Mouse (Mus musculus): ENCODE measurements around the gene Mrln. TPM values are rescaled to one million over a fixed set of nuclear protein-coding genes. Genes with fewer than 3 reads are reported as not detected.
A peak's percentile ranks its signal among the peaks of the same experiment; 100 is the strongest.

Mrln gene
- polyA plus RNA-seq, 1 experiment from 2014 or later = 0.93 TPM

- Histone ChIP-seq H3K36me3 (peaks cover 70% of the 10 kb centered on the region), H3K4me1 (replicated peaks) (no peaks in the 10 kb centered on the region), H3K27ac (no peak overlapping the region), H3K9me3 (replicated peaks) (no peaks in the 10 kb centered on the region), H3K9ac (no peak overlapping the region), H3K4me3 (replicated peaks) (no peak overlapping the region), H3K4me2 (no peak overlapping the region), H3K27me3 (no peaks in the 10 kb centered on the region)
- WGBS (ENCODE audit: insufficient replicate concordance) = 43% methylated on average over 3 of the region's 3 CpGs
- ATAC-seq (ENCODE audit: low read depth) = peak; percentile 52; the same call in 1 of the 2 replicates
- peak; percentile 35 for DNase-seq
Measured at GRCm38 (mm10) chr10:70173314-70173713, 31.1 kb upstream of the Mrln start.

GRCm38 (mm10) chr10:70174494-70175190 is 29.8 kb upstream of the Mrln start:
- WGBS (ENCODE audit: insufficient replicate concordance) = 78% methylated on average over 16 of the region's 16 CpGs
- DNase-seq = no peak
- Histone ChIP-seq H3K36me3 (peaks cover 63% of the 10 kb centered on the region), H3K27me3 (no peaks in the 10 kb centered on the region), H3K4me2 (no peak overlapping the region), H3K9ac (no peak overlapping the region), H3K4me1 (replicated peaks) (peaks cover 1% of the 10 kb centered on the region), H3K27ac (no peak overlapping the region), H3K9me3 (replicated peaks) (no peaks in the 10 kb centered on the region), H3K4me3 (replicated peaks) (no peak overlapping the region)
- ATAC-seq (ENCODE audit: low read depth) = no peak

DNA sequence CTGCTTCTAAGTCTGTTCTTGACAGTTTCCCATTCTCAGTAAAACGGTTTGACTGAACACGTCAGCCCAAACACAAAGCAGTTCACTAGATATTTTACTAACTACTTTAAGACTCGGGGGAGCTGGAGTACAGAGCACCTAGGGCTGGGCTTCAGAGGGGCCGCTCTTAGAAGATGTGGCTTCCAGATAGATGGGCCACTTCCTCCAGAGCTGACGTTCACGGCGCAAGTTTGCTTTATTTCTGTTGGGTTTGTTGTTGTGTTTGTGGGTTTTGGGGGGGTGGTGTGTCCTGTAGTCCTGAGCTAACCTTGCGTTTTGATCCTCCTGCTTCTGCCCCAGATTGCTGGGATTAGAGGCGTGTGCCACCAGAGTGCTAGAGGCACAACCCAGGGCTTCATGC is 23.7 kb upstream of the Mrln start:
- 23% methylated on average over 9 of the region's 9 CpGs for WGBS (ENCODE audit: insufficient replicate concordance)

GRCm38 (mm10) chr10:70181279-70181972 is 23.0 kb upstream of the Mrln start:
- peaks cover 22% of the 10 kb centered on the region for H3K4me1 ChIP-seq (replicated peaks)
- WGBS (ENCODE audit: insufficient replicate concordance) = 63% methylated on average over 11 of the region's 11 CpGs
- H3K27ac ChIP-seq = no peak overlapping the region
- no peak overlapping the region for H3K4me3 ChIP-seq (replicated peaks)
- no peaks in the 10 kb centered on the region for H3K9me3 ChIP-seq (replicated peaks)
- DNase-seq (no peak), ATAC-seq (ENCODE audit: low read depth) (no peak)
- H3K27me3 ChIP-seq = no peaks in the 10 kb centered on the region
- no peak overlapping the region for H3K4me2 ChIP-seq
- H3K36me3 ChIP-seq = peaks cover 53% of the 10 kb centered on the region
- no peak overlapping the region for H3K9ac ChIP-seq

More for the DNA sequence above, 23.7 kb upstream of the Mrln start:
- Histone ChIP-seq H3K9ac (no peak overlapping the region), H3K4me2 (no peak overlapping the region), H3K4me1 (replicated peaks) (peaks cover 22% of the 10 kb centered on the region), H3K27ac (no peak overlapping the region), H3K4me3 (replicated peaks) (no peak overlapping the region), H3K9me3 (replicated peaks) (no peaks in the 10 kb centered on the region), H3K36me3 (peaks cover 53% of the 10 kb centered on the region), H3K27me3 (no peaks in the 10 kb centered on the region)
- ATAC-seq (ENCODE audit: low read depth) (no peak), DNase-seq (no peak)

DNA sequence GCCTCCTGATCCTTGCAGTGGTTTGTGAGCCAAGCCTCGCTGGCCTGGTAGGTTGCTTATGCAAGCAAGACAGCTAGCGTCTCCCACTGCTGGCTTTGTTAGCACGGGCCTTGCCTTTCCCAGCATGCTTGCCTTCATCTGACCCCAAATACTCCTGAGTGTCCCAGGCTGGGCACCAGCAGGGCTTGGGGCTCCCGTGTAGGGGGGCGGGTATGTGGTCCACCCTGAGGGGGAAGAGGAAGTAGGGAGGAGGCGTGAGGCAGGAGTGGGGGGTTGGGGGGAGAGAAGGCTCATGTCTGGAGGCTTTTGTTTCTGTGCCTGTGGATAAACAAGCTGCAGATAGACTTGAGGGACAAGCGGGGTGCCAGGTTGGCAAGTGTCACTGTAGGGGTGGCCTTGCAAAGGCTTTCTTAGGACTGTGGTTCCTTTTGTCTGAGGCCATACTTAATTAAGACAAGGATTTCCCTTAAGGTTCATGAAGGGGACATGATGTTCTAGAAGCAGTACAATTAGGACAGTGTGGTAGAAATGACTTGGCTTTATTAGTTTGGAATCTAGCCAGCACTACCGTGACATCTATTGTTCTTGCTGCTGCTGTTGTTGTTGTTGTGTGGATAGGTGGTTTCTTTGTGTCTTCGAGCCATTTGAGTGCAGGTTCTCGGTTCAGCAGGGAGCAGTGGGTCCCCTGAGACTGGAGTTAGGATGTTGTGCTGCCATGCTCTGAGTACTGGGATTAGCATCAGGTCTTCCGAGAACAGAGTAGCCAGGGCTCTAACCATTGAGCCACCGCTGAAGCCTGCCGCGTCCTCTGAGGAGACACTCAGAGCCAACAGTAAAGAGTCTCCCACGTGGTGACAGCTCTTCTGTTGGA is 21.0 kb upstream of the Mrln start:
- H3K4me3 ChIP-seq (replicated peaks) = no peak overlapping the region
- H3K27me3 ChIP-seq = no peaks in the 10 kb centered on the region
- peaks cover 22% of the 10 kb centered on the region for H3K4me1 ChIP-seq (replicated peaks)
- H3K4me2 ChIP-seq = no peak overlapping the region
- no peak for DNase-seq
- no peak overlapping the region for H3K9ac ChIP-seq
- ATAC-seq (ENCODE audit: low read depth) = no peak
- H3K9me3 ChIP-seq (replicated peaks) = no peaks in the 10 kb centered on the region
- peaks cover 56% of the 10 kb centered on the region for H3K36me3 ChIP-seq
- WGBS (ENCODE audit: insufficient replicate concordance) = 61% methylated on average over 15 of the region's 15 CpGs
- H3K27ac ChIP-seq = no peak overlapping the region

DNA sequence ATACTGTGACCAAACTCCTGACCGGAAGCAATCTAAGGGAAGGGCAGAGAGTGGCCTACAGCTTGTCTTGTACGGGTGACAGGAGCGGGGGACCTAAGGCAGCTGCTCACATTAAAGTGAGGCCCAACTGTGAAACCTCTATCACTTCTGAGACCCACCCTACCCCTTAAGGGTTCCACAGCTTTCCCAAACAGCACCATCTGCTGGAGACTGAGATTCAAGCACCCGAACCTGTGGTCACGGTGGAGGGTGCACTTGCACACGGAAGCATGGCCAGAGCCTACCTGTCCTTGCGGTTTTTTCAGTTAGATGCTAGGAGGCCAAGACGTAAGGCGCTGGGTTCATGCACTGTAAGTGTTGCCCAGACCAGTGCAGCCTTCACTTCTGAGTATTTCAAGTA is 18.3 kb upstream of the Mrln start:
- H3K36me3 ChIP-seq = peaks cover 72% of the 10 kb centered on the region
- no peak overlapping the region for H3K4me3 ChIP-seq (replicated peaks)
- no peak overlapping the region for H3K4me2 ChIP-seq
- H3K9ac ChIP-seq = no peak overlapping the region
- no peak for DNase-seq
- no peak overlapping the region for H3K27ac ChIP-seq
- H3K9me3 ChIP-seq (replicated peaks) = no peaks in the 10 kb centered on the region
- ATAC-seq (ENCODE audit: low read depth) = no peak
- WGBS (ENCODE audit: insufficient replicate concordance) = 73% methylated on average over 9 of the region's 9 CpGs
- no peaks in the 10 kb centered on the region for H3K27me3 ChIP-seq
- peaks cover 11% of the 10 kb centered on the region for H3K4me1 ChIP-seq (replicated peaks)

- ATAC-seq (ENCODE audit: low read depth) (no peak), DNase-seq (no peak)
- no peak overlapping the region for H3K27ac ChIP-seq
- H3K9ac ChIP-seq = no peak overlapping the region
- no peaks in the 10 kb centered on the region for H3K27me3 ChIP-seq
- H3K9me3 ChIP-seq (replicated peaks) = no peaks in the 10 kb centered on the region
- peaks cover 6% of the 10 kb centered on the region for H3K4me1 ChIP-seq (replicated peaks)
- 77% methylated on average over 7 of the region's 7 CpGs for WGBS (ENCODE audit: insufficient replicate concordance)
- no peak overlapping the region for H3K4me3 ChIP-seq (replicated peaks)
- no peak overlapping the region for H3K4me2 ChIP-seq
- H3K36me3 ChIP-seq = peaks cover 73% of the 10 kb centered on the region
Measured at GRCm38 (mm10) chr10:70186586-70186985, 17.9 kb upstream of the Mrln start.

DNA sequence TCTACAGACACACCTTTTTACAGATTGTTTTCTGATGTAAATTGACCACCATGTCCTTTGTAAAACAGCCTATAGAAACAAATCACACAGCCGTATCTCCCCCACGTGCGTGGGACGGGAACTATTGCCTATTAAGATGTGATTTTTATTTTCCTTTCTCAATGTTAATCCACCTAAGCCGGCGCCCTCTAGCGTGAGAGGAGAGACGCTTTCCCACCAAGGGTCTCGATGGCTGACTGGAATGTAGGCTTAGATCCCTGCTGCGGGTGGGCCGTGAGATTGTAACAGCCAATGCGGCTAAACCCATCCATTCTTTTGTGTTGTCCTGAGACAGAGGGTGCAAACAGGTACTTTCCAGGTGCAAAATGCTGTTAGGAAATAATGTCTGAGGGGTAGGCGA is 14.6 kb upstream of the Mrln start:
- Histone ChIP-seq H3K9ac (no peak overlapping the region), H3K27ac (no peak overlapping the region), H3K27me3 (no peaks in the 10 kb centered on the region), H3K36me3 (peaks cover 70% of the 10 kb centered on the region), H3K4me3 (replicated peaks) (no peak overlapping the region), H3K9me3 (replicated peaks) (no peaks in the 10 kb centered on the region), H3K4me1 (replicated peaks) (peaks cover 1% of the 10 kb centered on the region; the same call in 1 of the 2 replicates), H3K4me2 (no peak overlapping the region)
- no peak for ATAC-seq (ENCODE audit: low read depth)
- DNase-seq = no peak
- 85% methylated on average over 13 of the region's 13 CpGs for WGBS (ENCODE audit: insufficient replicate concordance)

GRCm38 (mm10) chr10:70194283-70194682 is 10.2 kb upstream of the Mrln start:
- Histone ChIP-seq H3K27ac (no peak overlapping the region), H3K4me1 (replicated peaks) (peaks cover 21% of the 10 kb centered on the region), H3K27me3 (no peaks in the 10 kb centered on the region), H3K9ac (no peak overlapping the region), H3K4me2 (no peak overlapping the region), H3K9me3 (replicated peaks) (no peaks in the 10 kb centered on the region), H3K36me3 (peaks cover 34% of the 10 kb centered on the region), H3K4me3 (replicated peaks) (no peak overlapping the region)
- 75% methylated on average over 9 of the region's 9 CpGs for WGBS (ENCODE audit: insufficient replicate concordance)
- DNase-seq (no peak), ATAC-seq (ENCODE audit: low read depth) (no peak)

DNA sequence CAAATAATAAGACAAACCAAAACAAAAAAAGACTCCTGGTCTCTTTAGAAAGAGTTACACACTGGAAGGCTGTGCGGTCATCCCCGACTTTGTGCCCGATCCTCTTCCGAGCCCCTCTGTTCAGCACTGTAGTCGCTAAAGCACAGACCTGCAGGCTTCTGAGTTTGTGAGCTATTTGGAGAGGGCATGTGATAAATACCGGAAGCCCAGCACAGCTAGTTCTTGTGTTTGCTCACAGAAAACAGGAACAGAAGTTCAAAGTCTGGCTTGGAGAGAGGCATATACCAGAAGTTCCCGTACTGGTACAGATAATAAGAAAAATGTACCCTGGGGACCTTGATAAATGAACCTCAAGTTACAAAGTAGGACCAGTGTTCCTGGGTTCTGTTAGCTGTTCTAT is 9.2 kb upstream of the Mrln start:
- Histone ChIP-seq H3K36me3 (peaks cover 24% of the 10 kb centered on the region), H3K4me2 (peak overlapping the region; percentile 5; the same call in 1 of the 2 replicates), H3K4me1 (replicated peaks) (peaks cover 21% of the 10 kb centered on the region), H3K9me3 (replicated peaks) (no peaks in the 10 kb centered on the region), H3K9ac (no peak overlapping the region), H3K27me3 (no peaks in the 10 kb centered on the region), H3K4me3 (replicated peaks) (no peak overlapping the region), H3K27ac (peak overlapping the region; percentile 44)
- no peak for DNase-seq
- ATAC-seq (ENCODE audit: low read depth) = peak; percentile 55
- 44% methylated on average over 7 of the region's 7 CpGs for whole genome bisulfite sequencing (ENCODE audit: insufficient replicate concordance)

DNA sequence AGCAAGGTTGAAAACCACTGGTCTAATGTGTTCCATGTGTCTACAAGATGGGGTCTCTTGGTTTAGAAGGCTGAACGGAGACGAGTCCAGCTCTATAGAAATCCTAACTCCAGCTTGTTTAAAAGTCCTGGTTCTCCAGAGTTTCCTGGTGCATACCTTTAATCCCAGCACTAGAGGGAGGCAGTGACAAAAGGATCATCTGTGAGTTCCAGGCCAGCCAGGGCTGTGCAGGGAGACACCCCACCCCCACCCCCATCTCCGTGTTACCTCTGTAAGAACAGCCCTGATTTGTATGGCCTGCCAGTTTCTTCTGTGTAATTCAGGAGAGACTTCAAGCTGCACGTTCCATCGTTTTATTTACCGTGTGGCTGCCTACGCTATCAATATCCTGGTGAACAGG is 8.7 kb upstream of the Mrln start:
- H3K36me3 ChIP-seq = peaks cover 19% of the 10 kb centered on the region
- WGBS (ENCODE audit: insufficient replicate concordance) = 39% methylated on average over 7 of the region's 7 CpGs
- H3K4me1 ChIP-seq (replicated peaks) = peaks cover 21% of the 10 kb centered on the region
- H3K27me3 ChIP-seq = no peaks in the 10 kb centered on the region
- H3K9ac ChIP-seq = no peak overlapping the region
- H3K4me2 ChIP-seq = peak overlapping the region; percentile 5; the same call in 1 of the 2 replicates
- H3K9me3 ChIP-seq (replicated peaks) = no peaks in the 10 kb centered on the region
- no peak overlapping the region for H3K4me3 ChIP-seq (replicated peaks)
- DNase-seq (no peak), ATAC-seq (ENCODE audit: low read depth) (peak; percentile 57)
- H3K27ac ChIP-seq = peak overlapping the region; percentile 44; the same call in 1 of the 2 replicates
